Mouse (Mus musculus) liver, embryonic 11.5 days (tissue): ENCODE measurements around the gene Chrna9. TPM values are rescaled to one million over a fixed set of nuclear protein-coding genes. Genes with fewer than 3 reads are reported as not detected.

Experiments used
- ATAC-seq: fragments of 200-750 bp; cut with Nextera tagmentation; replicated peaks from 2 replicates; pipeline ENCODE4 v1.8.0; 2017; ENCODE audit warnings: moderate number of reproducible peaks, mild to moderate bottlenecking, moderate TSS enrichment, moderate library complexity; ENCODE audit not compliant: low FRiP score
- DNase-seq: peaks from one replicate; pipeline ENCODE4 v3.0.0-alpha.2; 2017; ENCODE audit warnings: low spot score
- H3K27ac ChIP-seq: fragments of 300-500 bp; sonication (generic); 2 replicates; pipeline ENCODE4 v1.5.1; 2014; ENCODE audit warnings: mild to moderate bottlenecking, low read depth, low read length, control low read depth
- H3K27me3 ChIP-seq: fragments of 300-500 bp; sonication (generic); replicated peaks from 2 replicates; pipeline ENCODE4 v1.6.1; 2014; ENCODE audit warnings: low read length, mixed read lengths; ENCODE audit not compliant: control insufficient read depth, insufficient read depth
- H3K36me3 ChIP-seq: fragments of 300-500 bp; sonication (generic); 2 replicates; pipeline ENCODE4 v1.6.1; 2014; ENCODE audit warnings: mild to moderate bottlenecking, low read length, moderate library complexity, mixed read lengths; ENCODE audit not compliant: control insufficient read depth, insufficient read depth
- H3K4me1 ChIP-seq: fragments of 300-500 bp; sonication (generic); replicated peaks from 2 replicates; pipeline ENCODE4 v1.6.1; 2014; ENCODE audit warnings: low read length, mixed read lengths; ENCODE audit not compliant: control insufficient read depth, insufficient read depth
- H3K4me2 ChIP-seq: fragments of 300-500 bp; sonication (generic); 2 replicates; pipeline ENCODE4 v1.6.1; 2014; ENCODE audit warnings: mild to moderate bottlenecking, control low read depth, moderate library complexity
- H3K4me3 ChIP-seq: fragments of 300-500 bp; sonication (generic); 2 replicates; pipeline ENCODE4 v1.5.1; 2014; ENCODE audit warnings: low read depth, low read length, control low read depth
- H3K9ac ChIP-seq: fragments of 300-500 bp; sonication (generic); 2 replicates; pipeline ENCODE4 v1.6.1; 2014; ENCODE audit warnings: low read depth, low read length, control low read depth
- H3K9me3 ChIP-seq: fragments of 300-500 bp; sonication (generic); 2 replicates; pipeline ENCODE4 v1.6.1; 2016; ENCODE audit warnings: low read length, inconsistent platforms, mixed read lengths; ENCODE audit not compliant: control insufficient read depth
- WGBS: fragments of 180-500 bp; shearing (Covaris S2); extraction: QIAGEN DNeasy Blood & Tissue Kit; methylation state at CpG from one replicate; pipeline ENCODE4 v1.1.7; 2014; 5-methylcytosine and 5-hydroxymethylcytosine counted together
- polyA plus RNA-seq: library from polyadenylated mRNA; unstranded; fragments of >200 nt; fragmentation: Nextera tagmentation; extraction: Ambion mirVana; gene quantifications from 2 replicates; pipeline ENCODE4 v1.2.1, GENCODE M21; 2014

The Chrna9 gene
- polyA plus RNA-seq, 1 experiment from 2014 or later, result not detected

GRCm38 (mm10) chr5:65941145-65941544 lies 6.4 kb downstream of the Chrna9 start:
- no peaks in the 10 kb centered on the region for H3K4me1 ChIP-seq
- H3K27me3 ChIP-seq, result no peaks in the 10 kb centered on the region
- ATAC-seq (no peak), DNase-seq (no peak)
- no peak overlapping the region for H3K9ac ChIP-seq
- H3K27ac ChIP-seq, result no peak overlapping the region
- no peak overlapping the region for H3K4me3 ChIP-seq
- no peaks in the 10 kb centered on the region for H3K36me3 ChIP-seq
- WGBS, result 57% methylated on average over 4 of the region's 4 CpGs
- no peaks in the 10 kb centered on the region; the same call in 1 of the 2 replicates for H3K9me3 ChIP-seq
- H3K4me2 ChIP-seq, result no peak overlapping the region

- Histone ChIP-seq H3K9me3 (no peaks in the 10 kb centered on the region), H3K4me1 (no peaks in the 10 kb centered on the region), H3K4me2 (no peak overlapping the region), H3K4me3 (no peak overlapping the region), H3K27ac (no peak overlapping the region), H3K9ac (no peak overlapping the region), H3K27me3 (no peaks in the 10 kb centered on the region), H3K36me3 (no peaks in the 10 kb centered on the region)
- 81% methylated on average over 3 of the region's 3 CpGs for WGBS
- no peak for ATAC-seq
- DNase-seq, result no peak
Measured at GRCm38 (mm10) chr5:65949822-65950221, 15.1 kb downstream of the Chrna9 start.

GRCm38 (mm10) chr5:65950236-65950635 lies 15.5 kb downstream of the Chrna9 start:
- no peaks in the 10 kb centered on the region for H3K27me3 ChIP-seq
- DNase-seq (no peak), ATAC-seq (no peak)
- no peaks in the 10 kb centered on the region for H3K36me3 ChIP-seq
- H3K9me3 ChIP-seq, result no peaks in the 10 kb centered on the region
- H3K4me1 ChIP-seq, result no peaks in the 10 kb centered on the region
- no peak overlapping the region for H3K27ac ChIP-seq
- no peak overlapping the region for H3K9ac ChIP-seq
- no peak overlapping the region for H3K4me3 ChIP-seq
- H3K4me2 ChIP-seq, result no peak overlapping the region
- WGBS, result 80% methylated on average over 6 of the region's 6 CpGs

GRCm38 (mm10) chr5:65950679-65951512 lies 16.2 kb downstream of the Chrna9 start:
- no peak for DNase-seq
- Histone ChIP-seq H3K36me3 (no peaks in the 10 kb centered on the region), H3K9ac (no peak overlapping the region), H3K4me1 (no peaks in the 10 kb centered on the region), H3K27ac (no peak overlapping the region), H3K4me3 (no peak overlapping the region), H3K27me3 (no peaks in the 10 kb centered on the region), H3K9me3 (no peaks in the 10 kb centered on the region), H3K4me2 (no peak overlapping the region)
- WGBS, result 68% methylated on average over 18 of the region's 18 CpGs
- ATAC-seq, result no peak

- Histone ChIP-seq H3K36me3 (no peaks in the 10 kb centered on the region), H3K27me3 (no peaks in the 10 kb centered on the region), H3K9me3 (no peaks in the 10 kb centered on the region), H3K4me1 (no peaks in the 10 kb centered on the region), H3K9ac (no peak overlapping the region), H3K27ac (no peak overlapping the region), H3K4me3 (no peak overlapping the region), H3K4me2 (no peak overlapping the region)
- no peak for DNase-seq
- ATAC-seq, result no peak
- WGBS, result 61% methylated on average over 4 of the region's 4 CpGs
Measured at GRCm38 (mm10) chr5:65951513-65951909, 16.8 kb downstream of the Chrna9 start.

GRCm38 (mm10) chr5:65954130-65955080 lies 19.7 kb downstream of the Chrna9 start:
- Histone ChIP-seq H3K4me3 (no peak overlapping the region), H3K9me3 (no peaks in the 10 kb centered on the region), H3K4me2 (no peak overlapping the region; the same call in 1 of the 2 replicates), H3K4me1 (no peaks in the 10 kb centered on the region), H3K36me3 (no peaks in the 10 kb centered on the region), H3K27ac (no peak overlapping the region), H3K27me3 (no peaks in the 10 kb centered on the region), H3K9ac (no peak overlapping the region)
- no peak for ATAC-seq
- WGBS, result 84% methylated on average over 16 of the region's 16 CpGs
- no peak for DNase-seq

GRCm38 (mm10) chr5:65955343-65956143 lies 20.8 kb downstream of the Chrna9 start:
- Histone ChIP-seq H3K4me3 (peak overlapping the region; percentile 32), H3K27me3 (no peaks in the 10 kb centered on the region), H3K4me2 (peak overlapping the region; percentile 57), H3K27ac (no peak overlapping the region), H3K9ac (no peak overlapping the region), H3K4me1 (no peaks in the 10 kb centered on the region), H3K36me3 (no peaks in the 10 kb centered on the region), H3K9me3 (no peaks in the 10 kb centered on the region)
- DNase-seq (peak; percentile 76), ATAC-seq (peak; percentile 56)
- 36% methylated on average over 23 of the region's 23 CpGs for whole genome bisulfite sequencing
